Mouse (Mus musculus) MEL-GATA-1-ER (cell line): ENCODE results near the gene Zbtb49.

ENCODE experiments used
- DNase-seq: peaks from one replicate; pipeline ENCODE4 v3.0.0-alpha.2; 2012; ENCODE audit warnings: low read depth; ENCODE audit errors: extremely low read depth

Zbtb49 gene

GRCm38 (mm10) chr5:38220328-38220912 lies at the start of gene Zbtb49, which contains the start of gene Lyar:
Gene Zbtb49, minus strand, starts transcription at chr5:38220457.
Gene Lyar, plus strand, starts transcription at chr5:38220470.
- DNase-seq: peak; percentile 77

GRCm38 (mm10) chr5:38260107-38260682 lies 39.9 kb upstream of the Zbtb49 start, which contains the start of gene Tmem128:
Gene Tmem128, plus strand, starts transcription at chr5:38260185.
- peak; percentile 42 for DNase-seq

- no peak for DNase-seq
Observed at GRCm38 (mm10) chr5:38259455-38260106, 39.3 kb upstream of the Zbtb49 start.

- no peak for DNase-seq
Observed at GRCm38 (mm10) chr5:38258773-38259146, 38.5 kb upstream of the Zbtb49 start.

GRCm38 (mm10) chr5:38258034-38258772 lies 37.9 kb upstream of the Zbtb49 start:
- DNase-seq: no peak

GRCm38 (mm10) chr5:38256551-38256950 lies 36.3 kb upstream of the Zbtb49 start:
- no peak for DNase-seq

- peak; percentile 77 for DNase-seq
Observed at GRCm38 (mm10) chr5:38255644-38256043, 35.4 kb upstream of the Zbtb49 start.

- no peak for DNase-seq
Observed at GRCm38 (mm10) chr5:38255195-38255594, 34.9 kb upstream of the Zbtb49 start.

GRCm38 (mm10) chr5:38241966-38242365 lies 21.7 kb upstream of the Zbtb49 start:
- DNase-seq: no peak

GRCm38 (mm10) chr5:38241473-38241834 lies 21.2 kb upstream of the Zbtb49 start:
- DNase-seq: no peak

- no peak for DNase-seq
Observed at GRCm38 (mm10) chr5:38240727-38241472, 20.6 kb upstream of the Zbtb49 start.

- DNase-seq: no peak
Observed at GRCm38 (mm10) chr5:38236627-38237026, 16.4 kb upstream of the Zbtb49 start.

- peak; percentile 39 for DNase-seq
Observed at GRCm38 (mm10) chr5:38235422-38235821, 15.2 kb upstream of the Zbtb49 start.

GRCm38 (mm10) chr5:38219771-38220307 lies 418 bp downstream of the Zbtb49 start:
- no peak for DNase-seq

- no peak for DNase-seq
Observed at GRCm38 (mm10) chr5:38213009-38213408, 7.2 kb downstream of the Zbtb49 start.

GRCm38 (mm10) chr5:38211691-38212090 lies 8.6 kb downstream of the Zbtb49 start:
- DNase-seq: no peak

- DNase-seq: peak; percentile 66
Observed at GRCm38 (mm10) chr5:38208985-38209384, 11.3 kb downstream of the Zbtb49 start.

- no peak for DNase-seq
Observed at GRCm38 (mm10) chr5:38205303-38205726, 14.9 kb downstream of the Zbtb49 start.

GRCm38 (mm10) chr5:38199686-38200085 lies 20.6 kb downstream of the Zbtb49 start:
- no peak for DNase-seq

GRCm38 (mm10) chr5:38197482-38197823 lies 22.8 kb downstream of the Zbtb49 start:
- DNase-seq: peak; percentile 46

GRCm38 (mm10) chr5:38196821-38197481 lies 23.3 kb downstream of the Zbtb49 start:
- no peak for DNase-seq
